Mouse (Mus musculus) stomach, embryonic 14.5 days (tissue): ENCODE data around the gene Btbd7. TPM values are rescaled to one million over a fixed set of nuclear protein-coding genes. Genes with fewer than 3 reads are reported as not detected.
A peak's percentile ranks its signal among the peaks of the same experiment; 100 is the strongest.

ENCODE experiments used
- ATAC-seq: fragments of 200-750 bp; cut with Nextera tagmentation; 2 replicates; pipeline ENCODE4 v1.8.0; 2017; ENCODE audit warnings: low read depth, moderate TSS enrichment; ENCODE audit not compliant: insufficient number of reproducible peaks, insufficient read depth, low FRiP score
- H3K27ac ChIP-seq: fragments of 300-500 bp; sonication (generic); 2 replicates; pipeline ENCODE4 v1.5.1; 2014; ENCODE audit warnings: mild to moderate bottlenecking, low read length, moderate library complexity, mixed read lengths
- H3K27me3 ChIP-seq: fragments of 300-500 bp; sonication (generic); 2 replicates; pipeline ENCODE4 v1.6.1; 2014; ENCODE audit warnings: low read length, control low read depth, mixed read lengths; ENCODE audit not compliant: control insufficient read depth, insufficient read depth
- H3K36me3 ChIP-seq: fragments of 300-500 bp; sonication (generic); 2 replicates; pipeline ENCODE4 v1.6.1; 2014; ENCODE audit warnings: mild to moderate bottlenecking, control low read depth, low read length, moderate library complexity, mixed read lengths; ENCODE audit not compliant: control insufficient read depth, insufficient read depth
- H3K4me1 ChIP-seq: fragments of 300-500 bp; sonication (generic); 2 replicates; pipeline ENCODE4 v1.6.1; 2014; ENCODE audit warnings: low read length, control low read depth, mixed read lengths; ENCODE audit not compliant: control insufficient read depth, insufficient read depth
- H3K4me2 ChIP-seq: fragments of 300-500 bp; sonication (generic); replicated peaks from 2 replicates; pipeline ENCODE4 v1.6.1; 2014; ENCODE audit warnings: low read depth, low read length, control low read depth
- H3K4me3 ChIP-seq: fragments of 300-500 bp; sonication (generic); 2 replicates; pipeline ENCODE4 v1.5.1; 2014; ENCODE audit warnings: low read depth, low read length, control low read depth
- H3K9ac ChIP-seq: fragments of 300-500 bp; sonication (generic); replicated peaks from 2 replicates; pipeline ENCODE4 v1.6.1; 2014; ENCODE audit warnings: low read depth, mild to moderate bottlenecking, control low read depth, low read length, moderate library complexity, mixed read lengths
- H3K9me3 ChIP-seq: fragments of 300-500 bp; sonication (generic); 2 replicates; pipeline ENCODE4 v1.6.1; 2016; ENCODE audit warnings: low read depth, low read length, control low read depth; ENCODE audit not compliant: control insufficient read depth
- WGBS: fragments of 180-500 bp; shearing (Covaris S2); extraction: QIAGEN DNeasy Blood & Tissue Kit; methylation state at CpG from one replicate; pipeline ENCODE4 v1.1.7; 2014; 5-methylcytosine and 5-hydroxymethylcytosine counted together
- polyA plus RNA-seq: library from polyadenylated mRNA; unstranded; fragments of >200 nt; fragmentation: Nextera tagmentation; extraction: Ambion mirVana; gene quantifications from 2 replicates; pipeline ENCODE4 v1.2.1, GENCODE M21; 2014

The Btbd7 gene
- polyA plus RNA-seq, 1 experiment from 2014 or later, result 29.2 TPM

DNA sequence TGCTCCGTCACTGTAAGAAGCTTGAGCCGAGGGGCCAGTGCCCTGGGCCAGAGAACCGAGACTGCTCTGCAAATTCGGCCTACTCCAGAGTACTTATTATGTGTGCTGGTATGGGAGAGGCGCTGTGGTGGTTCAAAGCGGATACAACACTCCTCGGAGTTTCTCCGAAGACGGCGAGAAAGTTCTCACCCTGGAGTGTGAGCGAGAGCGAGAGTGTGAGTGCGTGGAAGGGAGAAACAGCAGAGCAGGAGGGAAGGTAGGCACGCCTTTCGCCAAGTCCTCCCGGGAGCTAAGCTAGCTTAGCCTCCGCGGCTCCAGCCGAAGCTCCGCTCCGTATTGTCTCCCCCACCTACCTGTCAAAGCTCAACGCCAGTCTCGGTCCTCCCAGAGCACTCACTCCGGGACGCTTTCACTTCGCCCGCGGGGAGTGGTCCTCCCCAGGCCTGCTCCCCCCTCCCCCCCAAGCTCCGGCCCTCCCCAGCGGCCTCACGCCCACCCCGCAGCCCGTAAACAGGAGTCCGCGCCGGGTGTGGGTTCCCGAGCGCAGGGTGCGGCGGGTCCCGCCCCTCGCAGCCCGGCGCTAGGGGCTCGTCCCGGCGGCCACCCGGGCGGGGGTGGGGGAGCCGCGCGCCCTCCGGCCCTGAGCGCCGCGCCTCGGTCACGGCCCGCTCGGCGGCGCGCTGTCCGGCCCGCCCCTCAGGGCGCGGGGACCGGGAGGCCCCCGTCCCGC, 805 bp downstream of the Btbd7 start:
- peak; percentile 77 for ATAC-seq
- WGBS, result 0% methylated on average over 47 of the region's 70 CpGs
- H3K36me3 ChIP-seq, result no peaks in the 10 kb centered on the region

DNA sequence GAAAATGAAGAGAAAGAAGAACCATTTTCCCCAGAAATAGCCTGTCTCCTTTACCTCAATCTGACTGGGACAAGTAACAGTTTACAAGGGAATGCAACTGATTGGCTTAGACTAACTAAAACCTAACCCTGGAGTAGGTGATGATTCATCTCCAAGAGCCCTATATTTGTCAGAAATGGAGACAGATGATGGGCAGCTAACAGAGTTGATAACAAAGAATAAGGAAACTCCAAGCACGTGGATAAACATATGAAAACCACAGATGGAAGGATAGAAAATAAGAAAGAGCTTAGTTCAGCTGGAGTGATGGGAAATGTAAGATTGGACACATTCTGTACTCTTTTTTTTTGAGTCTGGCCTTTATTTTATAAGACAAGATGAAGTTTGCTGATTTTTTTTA, 7.7 kb downstream of the Btbd7 start:
- no peak for ATAC-seq
- Histone ChIP-seq H3K4me2 (no peak overlapping the region), H3K27me3 (no peaks in the 10 kb centered on the region), H3K36me3 (no peaks in the 10 kb centered on the region), H3K9me3 (no peaks in the 10 kb centered on the region), H3K4me1 (peaks cover 2% of the 10 kb centered on the region; the same call in 1 of the 2 replicates), H3K27ac (no peak overlapping the region), H3K4me3 (no peak overlapping the region), H3K9ac (no peak overlapping the region)
- WGBS, result 81% methylated on average over 1 of the region's 1 CpGs

More for the DNA sequence above, 805 bp downstream of the Btbd7 start:
- Histone ChIP-seq H3K27ac (peak overlapping the region; percentile 96), H3K27me3 (no peaks in the 10 kb centered on the region), H3K9me3 (no peaks in the 10 kb centered on the region), H3K4me3 (peak overlapping the region; percentile 80), H3K4me2 (peak overlapping the region; percentile 78), H3K4me1 (peaks cover 14% of the 10 kb centered on the region), H3K9ac (peak overlapping the region; percentile 89)

DNA sequence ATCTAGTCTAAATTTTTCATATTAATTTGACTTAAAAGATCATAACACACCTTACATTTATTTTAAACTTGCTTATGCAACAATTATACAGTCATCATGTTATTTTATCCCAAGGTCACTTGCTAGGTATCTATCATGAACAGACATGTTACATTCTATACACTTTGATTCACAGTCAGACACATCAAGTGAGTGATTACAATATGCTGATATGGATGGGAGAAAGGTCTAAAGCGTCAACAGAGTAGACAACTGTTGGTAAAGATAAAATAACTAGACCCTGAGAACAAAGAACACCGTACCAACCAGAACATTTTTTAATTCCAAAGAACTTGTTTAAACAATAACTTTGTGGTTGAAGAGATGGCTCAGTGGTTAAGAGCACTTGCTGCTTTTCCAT, 8.5 kb downstream of the Btbd7 start:
- H3K9me3 ChIP-seq, result no peaks in the 10 kb centered on the region
- H3K36me3 ChIP-seq, result no peaks in the 10 kb centered on the region
- no peak overlapping the region for H3K4me2 ChIP-seq
- no peak overlapping the region for H3K9ac ChIP-seq
- no peak overlapping the region for H3K4me3 ChIP-seq
- 85% methylated on average over 2 of the region's 2 CpGs for WGBS
- no peaks in the 10 kb centered on the region for H3K4me1 ChIP-seq
- H3K27ac ChIP-seq, result no peak overlapping the region
- H3K27me3 ChIP-seq, result no peaks in the 10 kb centered on the region
- ATAC-seq, result no peak

DNA sequence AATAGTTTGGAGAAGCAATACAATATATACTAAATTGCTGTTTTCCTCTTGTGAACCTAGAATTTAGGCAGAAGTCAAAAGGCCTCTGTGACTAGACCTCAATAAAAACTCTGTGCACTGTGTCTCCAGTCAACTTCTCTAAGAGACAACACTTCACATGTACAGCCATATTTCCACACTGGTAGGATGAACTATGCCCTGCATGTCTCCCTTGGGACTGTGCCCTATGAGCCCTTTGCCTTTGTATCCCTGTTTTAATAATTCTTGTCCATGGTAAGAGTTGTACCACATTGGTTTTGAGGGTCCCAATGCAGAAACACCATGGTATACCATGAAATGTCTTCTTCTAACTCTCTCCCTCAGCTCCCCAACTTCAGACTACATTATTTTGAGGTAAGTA, 17.5 kb downstream of the Btbd7 start:
- Histone ChIP-seq H3K4me1 (no peaks in the 10 kb centered on the region), H3K9me3 (no peaks in the 10 kb centered on the region), H3K4me3 (no peak overlapping the region), H3K9ac (no peak overlapping the region), H3K27ac (no peak overlapping the region), H3K36me3 (no peaks in the 10 kb centered on the region), H3K4me2 (no peak overlapping the region), H3K27me3 (no peaks in the 10 kb centered on the region)
- no peak for ATAC-seq

DNA sequence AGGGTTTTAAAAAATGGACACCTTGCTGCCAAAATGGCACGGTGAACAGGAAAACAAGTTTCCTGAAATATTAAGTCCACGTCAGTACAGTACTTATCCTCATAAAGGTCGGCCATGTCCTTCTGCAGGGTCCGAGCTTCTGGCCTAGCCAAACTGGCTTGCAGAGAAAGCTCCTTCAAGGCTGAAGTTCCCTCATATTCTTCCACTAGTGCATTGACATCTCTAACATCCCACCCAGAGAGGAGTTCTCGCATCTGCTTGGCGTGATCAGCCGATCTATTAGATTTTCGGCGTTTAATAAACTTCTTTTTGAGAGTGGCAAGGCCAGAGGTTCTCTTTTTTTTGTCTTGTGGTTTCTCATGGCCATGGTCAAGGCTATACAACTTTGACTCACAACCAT, 40.0 kb downstream of the Btbd7 start:
- ATAC-seq, result no peak
- Histone ChIP-seq H3K4me1 (no peaks in the 10 kb centered on the region), H3K36me3 (peaks cover 18% of the 10 kb centered on the region; the same call in 1 of the 2 replicates), H3K9me3 (no peaks in the 10 kb centered on the region), H3K27ac (no peak overlapping the region), H3K4me2 (no peak overlapping the region), H3K27me3 (no peaks in the 10 kb centered on the region), H3K9ac (no peak overlapping the region), H3K4me3 (no peak overlapping the region)
- WGBS, result 97% methylated on average over 9 of the region's 9 CpGs

DNA sequence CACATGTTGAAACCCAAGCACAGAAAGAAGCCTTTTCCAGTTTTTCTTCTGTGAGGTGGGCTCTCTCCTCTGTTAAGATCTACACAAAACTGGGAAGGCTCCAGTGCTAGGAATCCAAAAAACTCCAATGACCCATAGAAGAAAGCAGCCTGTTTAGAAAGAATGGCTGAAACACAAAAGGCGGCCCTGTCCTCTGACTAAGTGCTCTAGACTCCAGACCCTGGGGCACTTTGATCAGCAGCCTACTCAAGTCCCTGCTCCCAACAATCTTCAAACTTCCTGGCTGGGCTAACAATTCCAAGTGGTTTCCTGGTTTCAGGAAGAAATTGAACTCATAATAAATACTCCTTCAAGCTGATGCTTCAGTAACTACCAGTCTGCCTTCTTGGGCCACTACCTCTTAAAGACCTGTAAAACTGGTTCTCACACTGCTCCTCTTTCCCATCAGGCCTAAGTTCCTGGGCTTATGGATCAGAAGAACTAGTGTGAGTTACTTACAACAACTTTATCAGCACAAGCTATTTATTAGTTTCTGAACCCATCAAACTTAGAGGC, 45.4 kb downstream of the Btbd7 start:
- Histone ChIP-seq H3K4me2 (no peak overlapping the region), H3K4me3 (no peak overlapping the region), H3K4me1 (0 out of 2 replicates have a peak, but pooled peaks cover 5% of the 10 kb centered on the region), H3K9ac (no peak overlapping the region), H3K27ac (no peak overlapping the region), H3K36me3 (peaks cover 8% of the 10 kb centered on the region; the same call in 1 of the 2 replicates), H3K9me3 (no peaks in the 10 kb centered on the region), H3K27me3 (no peaks in the 10 kb centered on the region)
- no peak for ATAC-seq
- WGBS, result 71% methylated on average over 1 of the region's 1 CpGs

DNA sequence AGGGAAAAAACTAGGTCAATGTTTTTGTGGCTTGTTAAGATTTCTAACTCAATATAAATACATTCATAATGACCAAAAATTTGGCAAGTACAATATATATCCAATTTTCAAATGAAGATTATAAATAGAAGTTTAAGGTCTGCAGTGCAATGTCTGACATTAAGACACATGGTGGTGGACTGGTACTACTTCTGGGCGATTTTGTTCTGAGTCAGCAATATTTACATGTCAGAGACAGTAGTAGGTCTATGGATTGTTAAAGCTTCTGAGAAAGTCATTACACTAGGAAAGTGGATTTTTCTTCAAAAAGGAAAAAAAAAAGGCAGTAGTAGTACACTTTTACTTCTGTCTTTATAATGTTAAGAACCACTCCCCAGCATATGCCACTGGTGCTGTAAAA, 46.4 kb downstream of the Btbd7 start:
- Histone ChIP-seq H3K27ac (no peak overlapping the region), H3K9me3 (no peaks in the 10 kb centered on the region), H3K4me2 (no peak overlapping the region), H3K27me3 (no peaks in the 10 kb centered on the region), H3K9ac (no peak overlapping the region), H3K36me3 (peaks cover 4% of the 10 kb centered on the region; the same call in 1 of the 2 replicates), H3K4me1 (0 out of 2 replicates have a peak, but pooled peaks cover 5% of the 10 kb centered on the region), H3K4me3 (no peak overlapping the region)
- ATAC-seq, result no peak
- 79% methylated on average over 1 of the region's 1 CpGs for WGBS

DNA sequence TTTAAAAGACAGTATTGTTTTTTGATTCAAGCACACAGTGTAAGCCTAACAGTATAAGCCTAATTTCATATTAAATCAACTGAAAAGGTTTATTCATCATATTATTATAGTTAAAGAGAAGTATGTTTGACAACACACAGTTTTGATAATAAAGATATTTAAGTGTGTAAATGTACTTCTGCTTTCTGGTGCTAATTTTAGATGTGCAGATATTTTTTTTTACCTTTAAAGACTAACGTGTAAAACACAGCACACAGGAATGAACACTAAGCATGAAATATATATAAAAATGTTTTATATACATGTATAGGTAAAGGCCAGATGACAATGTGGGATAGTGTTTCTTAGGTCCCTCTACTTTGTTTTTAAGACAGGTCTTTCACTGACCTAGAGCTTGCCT, 51.2 kb downstream of the Btbd7 start:
- H3K4me2 ChIP-seq, result no peak overlapping the region
- ATAC-seq, result no peak
- no peak overlapping the region for H3K4me3 ChIP-seq
- H3K36me3 ChIP-seq, result no peaks in the 10 kb centered on the region; the same call in 1 of the 2 replicates
- H3K4me1 ChIP-seq, result no peaks in the 10 kb centered on the region
- H3K27ac ChIP-seq, result no peak overlapping the region
- WGBS, result 75% methylated on average over 1 of the region's 1 CpGs
- H3K9ac ChIP-seq, result no peak overlapping the region
- no peaks in the 10 kb centered on the region for H3K27me3 ChIP-seq
- H3K9me3 ChIP-seq, result no peaks in the 10 kb centered on the region
